Mouse (Mus musculus): ENCODE data around the gene Chsy1.

The Chsy1 gene

GRCm38 (mm10) chr7:66109855-66110635 lies 730 bp downstream of the Chsy1 start:
- DNase-seq, result peak; percentile 45 to 64

DNA sequence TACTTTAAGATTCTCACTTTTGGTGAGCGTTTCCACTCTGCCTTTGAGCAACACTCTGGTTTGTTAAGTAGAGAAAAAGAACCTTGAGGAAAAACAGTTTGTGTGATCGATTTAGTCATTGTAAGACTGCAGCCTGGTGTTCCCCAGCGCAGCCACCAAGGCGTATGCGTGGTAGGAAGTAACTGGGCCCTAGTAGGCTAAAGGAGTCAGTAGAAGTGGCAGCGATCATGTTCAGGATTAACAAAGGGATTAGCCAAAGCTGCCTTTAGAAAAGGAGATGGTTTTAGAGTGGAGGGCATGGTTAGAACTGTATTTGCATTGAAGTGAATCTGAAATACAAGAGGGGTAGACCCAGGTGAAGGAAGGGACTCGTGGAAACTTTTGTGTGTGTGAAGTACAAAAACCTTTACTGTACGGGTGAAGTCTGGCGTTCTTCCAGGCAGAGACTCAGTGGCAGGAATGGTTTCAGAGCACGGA lies 1.4 kb downstream of the Chsy1 start:
- DNase-seq, result no peak

- no peak for DNase-seq
Measured at GRCm38 (mm10) chr7:66111211-66111610, 1.9 kb downstream of the Chsy1 start.

GRCm38 (mm10) chr7:66113561-66113960 lies 4.2 kb downstream of the Chsy1 start:
- DNase-seq, result no peak

GRCm38 (mm10) chr7:66115821-66116343 lies 6.6 kb downstream of the Chsy1 start:
- no peak for DNase-seq

DNA sequence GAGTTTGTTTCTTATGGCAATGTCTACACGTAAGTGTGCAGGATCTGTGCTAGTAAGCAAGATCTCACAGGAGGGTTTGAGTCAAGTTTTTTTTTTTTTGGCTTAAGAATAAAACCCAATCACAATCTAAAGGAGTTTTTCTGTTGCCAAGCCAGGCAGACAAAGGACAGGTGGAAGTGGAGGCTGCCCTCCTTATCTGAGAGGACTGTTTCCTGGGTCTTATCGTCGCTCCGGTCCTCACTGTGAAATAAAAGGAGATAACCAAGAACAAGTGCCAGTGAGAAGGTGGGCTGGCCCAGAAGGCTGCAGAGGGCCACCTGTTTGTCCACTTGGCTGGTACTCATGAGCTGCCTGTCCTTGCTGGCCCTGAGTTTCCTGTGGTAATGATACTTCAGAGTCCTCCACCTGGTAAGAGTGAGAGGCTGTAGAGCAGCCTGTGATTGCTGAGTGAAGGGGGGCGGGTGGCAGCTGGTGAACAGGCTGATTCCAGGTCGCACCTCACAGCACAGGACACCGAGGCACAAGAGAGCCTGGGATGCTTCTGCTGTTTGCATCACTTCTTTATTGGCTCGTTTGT lies 7.7 kb downstream of the Chsy1 start:
- peak; percentile 38 to 80 for DNase-seq

DNA sequence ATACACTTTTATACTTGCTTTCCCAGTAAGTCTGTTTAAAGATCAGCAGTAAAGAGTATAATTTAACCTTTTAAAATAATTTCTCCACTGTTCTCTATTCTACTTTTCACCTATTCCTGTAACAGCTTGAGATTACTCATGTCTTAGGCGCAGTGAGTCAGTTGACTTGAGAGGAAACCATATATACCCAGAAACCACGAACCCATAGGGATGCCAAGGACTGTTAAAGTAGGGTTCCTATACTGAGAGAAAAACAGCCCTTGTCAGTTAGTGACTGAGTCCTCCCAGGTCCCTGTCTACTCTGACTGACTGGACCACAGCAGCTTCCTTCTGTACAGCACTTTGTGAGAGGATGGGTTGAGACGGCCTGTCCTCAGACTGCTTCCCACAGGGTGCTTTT lies 8.7 kb downstream of the Chsy1 start:
- DNase-seq, result no peak

GRCm38 (mm10) chr7:66118796-66119195 lies 9.5 kb downstream of the Chsy1 start:
- DNase-seq, result no peak

DNA sequence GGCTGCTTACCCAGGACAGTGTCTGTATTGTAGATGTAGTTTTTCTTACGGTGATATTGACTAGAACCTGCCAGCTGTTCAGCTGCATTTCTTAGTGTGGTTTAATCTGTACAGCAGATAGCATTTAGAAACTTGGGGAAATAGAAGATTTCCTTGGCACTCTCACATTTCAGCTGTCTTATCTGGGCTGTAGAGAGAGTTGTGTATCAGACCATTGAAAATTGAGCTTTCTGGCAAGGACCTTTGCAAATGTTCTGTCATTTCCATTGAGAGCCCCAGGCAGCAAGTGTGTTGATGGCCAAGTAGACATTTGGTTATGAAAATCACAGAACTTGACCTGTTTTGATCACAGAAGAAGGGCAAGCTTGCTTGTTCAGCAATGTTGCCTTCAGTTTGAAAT lies 10.8 kb downstream of the Chsy1 start:
- no peak for DNase-seq

- DNase-seq, result no peak
Measured at GRCm38 (mm10) chr7:66120702-66121396, 11.5 kb downstream of the Chsy1 start.

DNA sequence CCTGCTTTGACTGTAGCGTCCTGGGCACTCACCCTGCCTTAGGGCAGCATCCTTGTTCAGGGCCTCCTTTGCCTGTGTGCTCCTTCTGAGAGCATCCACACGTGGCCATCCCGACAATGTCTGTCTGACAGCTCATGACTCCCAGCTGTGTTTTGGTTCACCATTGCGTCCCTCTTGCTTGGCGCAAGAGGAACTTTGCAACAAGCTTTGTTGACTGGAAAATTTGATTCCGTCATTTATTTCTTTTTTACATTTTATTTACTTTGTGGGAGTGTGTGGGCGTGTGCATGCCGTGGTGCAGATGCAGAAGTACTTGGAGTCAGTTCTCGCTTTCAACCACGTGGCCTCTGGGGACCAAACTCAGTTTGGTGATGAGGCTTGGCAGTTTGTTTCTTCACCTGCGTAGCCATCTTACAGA lies 15.2 kb downstream of the Chsy1 start:
- DNase-seq, result peak in 1 of 2 experiments; percentile 50

- DNase-seq, result peak; percentile 40 to 47
Measured at GRCm38 (mm10) chr7:66125368-66125767, 16.1 kb downstream of the Chsy1 start.

GRCm38 (mm10) chr7:66127951-66128645 lies 18.8 kb downstream of the Chsy1 start:
- no peak for DNase-seq

GRCm38 (mm10) chr7:66128857-66129256 lies 19.5 kb downstream of the Chsy1 start:
- no peak for DNase-seq

- DNase-seq, result no peak
Measured at GRCm38 (mm10) chr7:66130296-66130695, 21.0 kb downstream of the Chsy1 start.

- peak; percentile 62 to 65 for DNase-seq
Measured at GRCm38 (mm10) chr7:66131776-66132421, 22.6 kb downstream of the Chsy1 start.

- DNase-seq, result no peak
Measured at GRCm38 (mm10) chr7:66134154-66134553, 24.8 kb downstream of the Chsy1 start.

DNA sequence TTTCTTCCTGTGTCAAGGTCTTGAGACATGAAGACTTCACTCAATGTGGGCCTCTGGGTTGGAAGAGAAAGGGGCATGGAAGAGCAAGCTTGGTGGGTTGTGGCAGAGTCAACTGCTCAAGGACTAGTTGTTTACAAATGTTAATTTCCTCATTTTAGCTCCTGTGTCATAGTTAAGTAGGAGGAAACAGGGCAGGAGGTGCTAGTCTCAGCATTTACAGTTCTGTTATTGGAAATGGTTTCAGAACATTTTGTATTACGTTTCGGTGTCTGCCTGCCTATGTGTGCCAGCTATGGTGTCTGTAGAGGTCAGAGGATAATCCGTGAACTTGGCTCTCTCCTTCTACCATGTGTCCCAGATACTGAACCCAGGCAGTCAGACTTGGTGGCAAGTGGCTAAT lies 26.3 kb downstream of the Chsy1 start:
- no peak for DNase-seq

GRCm38 (mm10) chr7:66136187-66136586 lies 26.9 kb downstream of the Chsy1 start:
- DNase-seq, result no peak

- DNase-seq, result no peak
Measured at GRCm38 (mm10) chr7:66137309-66137708, 28.0 kb downstream of the Chsy1 start.

DNA sequence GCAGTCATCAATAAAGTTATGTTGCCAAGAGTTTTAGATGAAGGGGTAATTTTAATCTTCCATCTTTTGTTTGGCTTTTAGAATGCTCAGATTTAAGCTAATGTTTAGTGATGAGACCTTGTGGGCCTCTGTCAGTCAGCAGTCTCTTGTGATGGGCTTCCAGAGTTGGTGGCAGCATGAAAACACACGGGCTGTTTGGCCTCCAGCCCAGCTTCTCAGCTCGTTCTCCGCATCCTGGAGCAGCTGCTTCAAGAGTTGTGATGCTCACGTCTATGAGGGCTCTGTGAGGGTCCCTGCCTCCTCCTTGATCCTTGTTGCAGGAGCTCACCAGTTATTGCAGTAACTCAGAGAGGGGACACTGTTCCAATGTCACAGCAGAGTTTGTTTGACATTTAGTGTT lies 29.0 kb downstream of the Chsy1 start:
- DNase-seq, result peak; percentile 62 to 87

GRCm38 (mm10) chr7:66138878-66139277 lies 29.6 kb downstream of the Chsy1 start:
- DNase-seq, result no peak

Data from lung, postnatal 4 days (tissue).